Mouse (Mus musculus): ENCODE results near the gene Amy2a4. TPM values are rescaled to one million over a fixed set of nuclear protein-coding genes. Genes with fewer than 3 reads are reported as not detected.

Gene Amy2a4
- 2,470 TPM for polyA plus RNA-seq (2014; fragmentation: Illumina TruSeq; extraction: RNeasy Lipid Tissue Mini Kit (QIAGEN cat#74804); ENCODE audit: low replicate concordance)

DNA sequence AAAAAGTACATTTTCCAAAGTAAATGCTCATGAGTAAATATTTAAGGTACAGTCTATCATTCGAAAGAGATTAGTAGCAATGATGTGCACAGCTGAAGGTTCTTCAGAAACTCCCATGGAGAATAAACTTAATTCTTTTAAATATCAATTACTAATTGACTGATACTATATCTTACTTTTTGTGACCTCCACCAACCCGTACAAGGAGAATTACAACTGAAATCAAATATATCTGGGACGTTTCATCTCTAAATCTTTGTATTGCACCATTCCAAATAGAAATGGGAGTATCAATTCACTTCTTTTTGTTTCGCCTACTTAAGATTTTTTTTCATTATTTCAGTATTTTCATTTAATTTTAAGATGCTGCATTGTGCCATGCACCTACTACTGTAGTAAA, at the start of gene Amy2a4:
Gene Amy2a4 (minus strand): TSS at position 101 of the 400 bp plus-strand sequence.

DNA sequence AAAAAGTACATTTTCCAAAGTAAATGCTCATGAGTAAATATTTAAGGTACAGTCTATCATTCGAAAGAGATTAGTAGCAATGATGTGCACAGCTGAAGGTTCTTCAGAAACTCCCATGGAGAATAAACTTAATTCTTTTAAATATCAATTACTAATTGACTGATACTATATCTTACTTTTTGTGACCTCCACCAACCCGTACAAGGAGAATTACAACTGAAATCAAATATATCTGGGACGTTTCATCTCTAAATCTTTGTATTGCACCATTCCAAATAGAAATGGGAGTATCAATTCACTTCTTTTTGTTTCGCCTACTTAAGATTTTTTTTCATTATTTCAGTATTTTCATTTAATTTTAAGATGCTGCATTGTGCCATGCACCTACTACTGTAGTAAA, 32.7 kb upstream of the Amy2a4 start, which contains the start of gene Amy2a3:
Gene Amy2a3 (minus strand): TSS at position 101 of the 400 bp plus-strand sequence.

DNA sequence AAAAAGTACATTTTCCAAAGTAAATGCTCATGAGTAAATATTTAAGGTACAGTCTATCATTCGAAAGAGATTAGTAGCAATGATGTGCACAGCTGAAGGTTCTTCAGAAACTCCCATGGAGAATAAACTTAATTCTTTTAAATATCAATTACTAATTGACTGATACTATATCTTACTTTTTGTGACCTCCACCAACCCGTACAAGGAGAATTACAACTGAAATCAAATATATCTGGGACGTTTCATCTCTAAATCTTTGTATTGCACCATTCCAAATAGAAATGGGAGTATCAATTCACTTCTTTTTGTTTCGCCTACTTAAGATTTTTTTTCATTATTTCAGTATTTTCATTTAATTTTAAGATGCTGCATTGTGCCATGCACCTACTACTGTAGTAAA, 32.5 kb downstream of the Amy2a4 start, which contains the start of gene Amy2a5:
Gene Amy2a5 (minus strand): TSS at position 101 of the 400 bp plus-strand sequence.

Other genes starting within 250 kb of the Amy2a4 start
- gene Amy2a5, start 32.6 kb downstream of the Amy2a4 start, polyA plus RNA-seq (2014; fragmentation: Illumina TruSeq; extraction: RNeasy Lipid Tissue Mini Kit (QIAGEN cat#74804); ENCODE audit: low replicate concordance), result 1,367 TPM
- gene Amy2a3, start 32.6 kb upstream of the Amy2a4 start, polyA plus RNA-seq (2014; fragmentation: Illumina TruSeq; extraction: RNeasy Lipid Tissue Mini Kit (QIAGEN cat#74804); ENCODE audit: low replicate concordance), result 2,470 TPM
- gene Amy2a2, start 65.2 kb upstream of the Amy2a4 start, polyA plus RNA-seq (2014; fragmentation: Illumina TruSeq; extraction: RNeasy Lipid Tissue Mini Kit (QIAGEN cat#74804); ENCODE audit: low replicate concordance), result 2,470 TPM
- gene Amy2a1, start 241.0 kb upstream of the Amy2a4 start, polyA plus RNA-seq (2014; fragmentation: Illumina TruSeq; extraction: RNeasy Lipid Tissue Mini Kit (QIAGEN cat#74804); ENCODE audit: low replicate concordance), result not detected